Mouse (Mus musculus) midbrain, postnatal 0 days (tissue): Measurements from ENCODE around the gene Spata9. TPM values are rescaled to one million over a fixed set of nuclear protein-coding genes. Genes with fewer than 3 reads are reported as not detected.
"Not testable (repeated sequence)": the region's sequence is repeated elsewhere in the genome, so short reads cannot be mapped to it uniquely, and the experiment has no call there.

Experiments
- ATAC-seq: fragments of 200-750 bp; cut with Nextera tagmentation; 2 replicates; pipeline ENCODE4 v1.8.0; 2017; ENCODE audit warnings: moderate number of reproducible peaks, mild to moderate bottlenecking, moderate TSS enrichment, moderate library complexity; ENCODE audit not compliant: low FRiP score
- DNase-seq: peaks from one replicate; pipeline ENCODE4 v3.0.0-alpha.2; 2015; ENCODE audit warnings: low spot score
- H3K27ac ChIP-seq: fragments of 300-500 bp; sonication (generic); 2 replicates; pipeline ENCODE4 v1.5.1; 2014; ENCODE audit warnings: low read depth, mild to moderate bottlenecking, low read length, mixed read lengths
- H3K27me3 ChIP-seq: fragments of 300-500 bp; sonication (generic); 2 replicates; pipeline ENCODE4 v1.6.1; 2014; ENCODE audit warnings: low read length, control low read depth, mixed read lengths; ENCODE audit not compliant: insufficient read depth
- H3K36me3 ChIP-seq: fragments of 300-500 bp; sonication (generic); 2 replicates; pipeline ENCODE4 v1.6.1; 2014; ENCODE audit warnings: low read length, control low read depth, mixed read lengths; ENCODE audit not compliant: insufficient read depth
- H3K4me1 ChIP-seq: fragments of 300-500 bp; sonication (generic); 2 replicates; pipeline ENCODE4 v1.6.1; 2014; ENCODE audit warnings: mild to moderate bottlenecking, control low read depth, antibody characterized with exemption, low read length, mixed read lengths; ENCODE audit not compliant: insufficient read depth
- H3K4me2 ChIP-seq: fragments of 300-500 bp; sonication (generic); 2 replicates; pipeline ENCODE4 v1.6.1; 2014; ENCODE audit warnings: low read depth, mild to moderate bottlenecking, low read length, mixed read lengths; ENCODE audit not compliant: poor library complexity, severe bottlenecking
- H3K4me3 ChIP-seq: fragments of 300-500 bp; sonication (generic); 2 replicates; pipeline ENCODE4 v1.5.1; 2014; ENCODE audit warnings: low read depth, mild to moderate bottlenecking, low read length, moderate library complexity
- H3K9ac ChIP-seq: fragments of 300-500 bp; sonication (generic); replicated peaks from 2 replicates; pipeline ENCODE4 v1.6.1; 2014; ENCODE audit warnings: mild to moderate bottlenecking, low read length, moderate library complexity, mixed read lengths; ENCODE audit not compliant: poor library complexity, severe bottlenecking
- H3K9me3 ChIP-seq: fragments of 300-500 bp; sonication (generic); 2 replicates; pipeline ENCODE4 v1.6.1; 2016; ENCODE audit warnings: low read length, control low read depth
- CTCF ChIP-seq: IDR thresholded peaks from 2 replicates; pipeline ENCODE4 v1.5.1; 2016; ENCODE audit warnings: antibody characterized with exemption, mild to moderate bottlenecking
- WGBS: fragments of 180-500 bp; shearing (Covaris S2); extraction: QIAGEN DNeasy Blood & Tissue Kit; methylation state at CpG from one replicate; pipeline ENCODE4 v1.1.7; 2014; 5-methylcytosine and 5-hydroxymethylcytosine counted together
- polyA plus RNA-seq: library from polyadenylated mRNA; unstranded; fragments of >200 nt; fragmentation: Nextera tagmentation; extraction: Ambion mirVana; gene quantifications from 2 replicates; pipeline ENCODE4 v1.2.1, GENCODE M21; 2015
- total RNA-seq: library from RNA; depleted of rRNA; stranded (reverse); fragments of >200 nt; gene quantifications from 2 replicates; pipeline ENCODE4 v1.2.3, GENCODE M21; 2014; rRNA removed

Spata9 gene
- 0.49 and 1.4 TPM in 2 replicates for total RNA-seq
- polyA plus RNA-seq = 3.8 and 4.7 TPM in 2 replicates

DNA sequence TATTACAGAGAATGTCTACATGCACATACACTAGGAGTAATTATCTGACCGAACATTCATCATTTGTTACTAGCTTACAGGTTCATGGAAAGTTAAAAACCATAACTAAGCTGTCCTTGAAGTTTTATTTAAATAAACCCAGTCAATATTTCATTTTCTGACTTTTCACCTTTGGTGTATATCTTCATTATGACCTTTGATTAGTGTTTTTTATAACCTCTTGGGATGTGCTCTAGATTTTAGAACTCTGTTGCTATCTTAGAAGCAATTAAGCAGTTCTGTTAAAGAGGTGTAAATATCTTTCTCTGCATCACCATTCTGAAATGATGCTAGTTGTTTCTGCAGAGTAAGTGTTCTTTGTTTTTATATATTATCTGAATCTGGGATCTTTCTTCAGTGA is at the start of gene Spata9:
Gene Spata9, plus strand, starts transcription at position 301 of the 400 bp plus-strand sequence.
- DNase-seq (no peak), ATAC-seq (no peak)
- no peak within 1 kb of the TSS for H3K4me3 ChIP-seq
- H3K4me2 ChIP-seq = no peak within 1 kb of the TSS
- no peaks in the 10 kb centered on the region for H3K9me3 ChIP-seq
- H3K4me1 ChIP-seq = no peaks in the 10 kb centered on the region
- 74% methylated on average over 1 of the region's 1 CpGs for whole genome bisulfite sequencing
- H3K27me3 ChIP-seq = no peaks in the 10 kb centered on the region
- H3K27ac ChIP-seq = no peak within 1 kb of the TSS
- no peaks in the 10 kb centered on the region for H3K36me3 ChIP-seq
- TF ChIP-seq CTCF = no peak
- no peak within 1 kb of the TSS for H3K9ac ChIP-seq

DNA sequence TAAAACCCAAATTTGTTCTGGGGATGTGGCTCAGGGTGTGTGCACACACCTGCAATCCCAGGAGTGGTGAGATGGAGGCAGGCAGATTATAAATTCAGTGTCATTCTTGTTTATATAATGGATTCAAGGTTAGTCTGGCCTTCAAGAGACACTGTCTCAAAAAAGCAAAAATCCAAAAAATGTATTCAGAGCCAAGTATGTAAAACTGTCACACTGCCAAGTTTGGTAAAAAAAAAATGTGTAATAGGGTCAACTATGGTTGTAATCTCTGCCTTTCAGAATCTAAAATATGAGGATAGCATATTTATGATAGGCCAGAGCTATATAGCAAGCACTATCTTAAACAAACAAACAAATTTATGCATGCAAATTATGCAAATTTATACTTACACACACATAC is 39.0 kb upstream of the Spata9 start:
- Histone ChIP-seq H3K27me3 (no peaks in the 10 kb centered on the region), H3K9ac (no peak overlapping the region), H3K36me3 (no peaks in the 10 kb centered on the region), H3K4me3 (no peak overlapping the region), H3K9me3 (no peaks in the 10 kb centered on the region), H3K4me1 (no peaks in the 10 kb centered on the region), H3K4me2 (no peak overlapping the region), H3K27ac (no peak overlapping the region)
- no peak for TF ChIP-seq CTCF
- DNase-seq = no peak
- no peak for ATAC-seq

DNA sequence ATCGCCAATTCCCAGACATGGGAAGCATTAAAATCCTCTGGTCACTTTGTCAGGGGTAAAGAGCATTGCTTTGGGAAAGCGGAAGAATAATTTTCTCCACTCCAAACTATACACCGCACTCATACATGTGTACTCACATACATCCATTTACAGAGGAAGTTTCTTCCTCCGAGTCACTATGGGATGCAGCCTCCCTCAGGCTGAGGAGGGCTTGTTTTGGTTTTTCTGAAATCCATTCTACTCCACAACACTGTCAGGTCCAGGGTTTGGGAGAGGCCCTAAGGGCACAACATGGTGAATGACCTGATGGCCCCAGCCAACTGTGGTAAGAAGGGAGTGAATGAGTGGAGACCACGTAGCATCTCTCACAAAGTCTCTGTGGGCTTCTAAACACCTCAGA is 37.9 kb upstream of the Spata9 start:
- H3K4me1 ChIP-seq, H3K9me3 ChIP-seq, H3K27ac ChIP-seq, DNase-seq, H3K27me3 ChIP-seq, H3K4me3 ChIP-seq, ATAC-seq, H3K36me3 ChIP-seq, H3K9ac ChIP-seq, H3K4me2 ChIP-seq: not testable (repeated sequence)
- WGBS = 94% methylated on average over 5 of the region's 5 CpGs

DNA sequence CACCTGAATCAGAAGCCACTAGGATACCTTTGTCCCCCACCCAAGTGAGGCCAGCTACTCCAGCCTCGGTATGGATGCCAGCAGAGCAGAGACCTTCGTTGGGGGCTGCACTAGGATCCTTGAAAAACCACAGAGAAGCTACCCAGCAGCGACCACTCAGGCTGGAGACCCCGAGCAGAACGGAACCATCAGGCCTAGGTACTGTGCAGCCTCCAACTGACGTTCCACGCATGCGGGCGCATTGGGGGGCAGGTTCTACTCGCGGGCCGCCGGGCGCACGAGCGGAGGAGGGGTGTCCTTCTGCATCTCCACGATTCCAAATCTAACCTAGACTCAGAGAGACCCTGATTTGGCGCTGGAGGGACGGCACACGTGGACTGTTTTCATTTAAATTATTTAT is 36.9 kb upstream of the Spata9 start:
- no peak for TF ChIP-seq CTCF
- ATAC-seq (0 out of 2 replicates have a peak, but pooled peaks have one; percentile 10), DNase-seq (no peak)
- H3K4me3 ChIP-seq = no peak overlapping the region
- H3K9ac ChIP-seq = no peak overlapping the region
- no peaks in the 10 kb centered on the region for H3K36me3 ChIP-seq
- H3K4me1 ChIP-seq = no peaks in the 10 kb centered on the region
- 95% methylated on average over 20 of the region's 20 CpGs for WGBS
- H3K27ac ChIP-seq = no peak overlapping the region
- no peaks in the 10 kb centered on the region for H3K27me3 ChIP-seq
- no peak overlapping the region for H3K4me2 ChIP-seq
- H3K9me3 ChIP-seq = no peaks in the 10 kb centered on the region

DNA sequence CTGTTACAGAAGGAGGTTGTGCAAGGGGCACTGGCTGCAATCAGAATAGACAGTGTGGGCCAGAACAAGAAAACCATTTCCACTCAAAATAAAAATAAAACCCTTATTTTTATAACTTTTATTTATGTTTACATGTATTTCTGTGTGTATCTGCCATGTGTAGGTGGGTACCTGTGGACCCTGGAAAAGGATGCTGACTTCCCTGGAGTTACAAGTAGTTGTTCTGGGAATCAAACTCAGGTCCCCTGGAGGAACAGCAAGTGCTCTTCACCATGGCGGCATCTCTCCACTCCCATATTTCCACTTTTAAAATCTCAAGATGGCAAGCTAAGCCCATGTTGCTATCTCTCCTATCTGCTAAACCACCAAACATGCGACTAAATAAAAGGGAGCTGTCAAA is 36.3 kb upstream of the Spata9 start:
- Histone ChIP-seq H3K9me3 (no peaks in the 10 kb centered on the region), H3K4me1 (no peaks in the 10 kb centered on the region), H3K27ac (no peak overlapping the region), H3K27me3 (no peaks in the 10 kb centered on the region), H3K4me3 (no peak overlapping the region), H3K4me2 (no peak overlapping the region), H3K36me3 (no peaks in the 10 kb centered on the region), H3K9ac (no peak overlapping the region)
- 70% methylated on average over 2 of the region's 2 CpGs for WGBS
- TF ChIP-seq CTCF = no peak
- ATAC-seq = no peak
- DNase-seq = no peak

DNA sequence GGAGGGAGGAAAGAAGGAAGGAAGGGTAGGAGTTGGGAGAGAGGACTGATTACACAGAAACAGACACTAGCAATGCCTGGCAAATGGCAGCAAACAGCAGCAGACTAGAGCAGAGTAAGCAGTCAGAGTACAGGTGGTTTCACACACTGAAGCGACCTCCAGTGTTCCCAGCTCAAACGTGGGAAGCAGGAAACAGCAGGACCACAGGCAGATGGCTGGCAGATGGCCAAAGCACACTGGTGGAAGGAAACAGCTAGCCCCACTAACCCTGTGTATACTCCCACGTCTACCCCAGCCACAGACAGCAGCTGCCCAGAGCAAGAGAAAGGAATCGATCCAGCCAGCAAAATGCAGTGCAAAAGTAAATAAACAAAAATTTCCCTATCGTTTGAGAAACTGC is 35.9 kb upstream of the Spata9 start:
- Histone ChIP-seq H3K9ac (no peak overlapping the region), H3K27ac (no peak overlapping the region), H3K4me3 (no peak overlapping the region), H3K27me3 (no peaks in the 10 kb centered on the region), H3K4me2 (no peak overlapping the region), H3K4me1 (no peaks in the 10 kb centered on the region), H3K9me3 (no peaks in the 10 kb centered on the region), H3K36me3 (no peaks in the 10 kb centered on the region)
- 24% methylated on average over 5 of the region's 5 CpGs for WGBS
- peak; percentile 58; the same call in 1 of the 2 replicates for ATAC-seq
- peak; percentile 75 for DNase-seq
- TF ChIP-seq CTCF = no peak
